Mouse (Mus musculus) thymus, adult 2 months (tissue): ENCODE measurements around the gene Gm49405.

Source experiments
- CTCF ChIP-seq: fragments of 200-500 bp; IDR thresholded peaks from 2 replicates; pipeline ENCODE4 v1.5.1; 2012; ENCODE audit warnings: mild to moderate bottlenecking, control low read depth, low read length, moderate library complexity, borderline replicate concordance; ENCODE audit not compliant: control insufficient read depth, poor library complexity, insufficient read depth; ENCODE audit errors: extremely low read depth
- POLR2A ChIP-seq: fragments of 200-500 bp; IDR thresholded peaks from 2 replicates; pipeline ENCODE4 v1.6.1; 2012; ENCODE audit warnings: mild to moderate bottlenecking, low read length, control low read depth, moderate library complexity; ENCODE audit not compliant: control insufficient read depth, poor library complexity, insufficient read depth; ENCODE audit errors: extremely low read depth

DNA sequence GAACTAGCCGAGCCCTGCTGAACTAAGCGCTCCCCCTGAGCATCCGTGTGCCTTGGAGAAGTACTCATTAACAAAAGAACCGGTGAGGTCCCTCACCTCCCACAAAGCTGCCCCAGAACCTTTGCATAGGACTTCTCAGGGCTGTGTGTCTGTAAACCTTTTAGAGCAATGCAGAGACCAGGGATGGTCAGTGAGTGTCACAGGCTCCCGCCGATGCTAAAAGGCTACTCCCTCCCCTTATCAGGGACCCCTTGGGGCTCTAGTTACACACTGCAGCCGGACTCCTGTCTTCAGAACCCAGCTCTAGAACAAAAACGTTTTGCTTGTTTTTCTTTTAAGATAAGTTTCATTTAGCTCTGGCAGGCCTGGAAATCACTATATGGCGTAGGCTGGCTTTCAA lies 12.6 kb downstream of the Gm49405 start:
- no peak for TF ChIP-seq CTCF
- TF ChIP-seq POLR2A: no peak
